Mouse (Mus musculus) monocyte, adult 2 months (primary cell): ENCODE results near the gene Cyp2u1.

Experiments used
- DNase-seq, 2 experiments: peaks; one replicate each; pipeline ENCODE4 v3.0.0; 2022; ENCODE audit warnings: low spot score in 2 of 2, low read depth in 1 of 2

The Cyp2u1 gene

GRCm38 (mm10) chr3:131259392-131259965, 43.5 kb downstream of the Cyp2u1 start:
- DNase-seq: no peak

GRCm38 (mm10) chr3:131258921-131259320, 44.1 kb downstream of the Cyp2u1 start:
- DNase-seq: no peak

GRCm38 (mm10) chr3:131255399-131255981, 47.5 kb downstream of the Cyp2u1 start:
- no peak for DNase-seq

- no peak for DNase-seq
Measured at GRCm38 (mm10) chr3:131254991-131255390, 48.0 kb downstream of the Cyp2u1 start.

GRCm38 (mm10) chr3:131251601-131252000, 51.4 kb downstream of the Cyp2u1 start:
- DNase-seq: no peak

- DNase-seq: no peak
Measured at GRCm38 (mm10) chr3:131250978-131251377, 52.0 kb downstream of the Cyp2u1 start.

- no peak for DNase-seq
Measured at GRCm38 (mm10) chr3:131250283-131250682, 52.7 kb downstream of the Cyp2u1 start.

- DNase-seq: no peak
Measured at GRCm38 (mm10) chr3:131248444-131248843, 54.6 kb downstream of the Cyp2u1 start.

- no peak for DNase-seq
Measured at GRCm38 (mm10) chr3:131247851-131248250, 55.2 kb downstream of the Cyp2u1 start.

GRCm38 (mm10) chr3:131247447-131247846, 55.6 kb downstream of the Cyp2u1 start:
- no peak for DNase-seq

- DNase-seq: no peak
Measured at GRCm38 (mm10) chr3:131246579-131247046, 56.4 kb downstream of the Cyp2u1 start.

GRCm38 (mm10) chr3:131245766-131246578, 57.1 kb downstream of the Cyp2u1 start:
- no peak for DNase-seq
